Mouse (Mus musculus) hematopoietic multipotent progenitor cell, adult 10-12 weeks (in vitro differentiated cells): ENCODE measurements around the gene Tgoln1. TPM values are rescaled to one million over a fixed set of nuclear protein-coding genes. Genes with fewer than 3 reads are reported as not detected.

Experiments
- polyA plus RNA-seq: library from polyadenylated mRNA; stranded (reverse); fragments of >175 nt; gene quantifications from 2 replicates; pipeline ENCODE4 v1.2.3, GENCODE M21; 2012; ENCODE audit warnings: low replicate concordance

Gene Tgoln1
- polyA plus RNA-seq = 4.2 and 11.9 TPM in 2 replicates

DNA sequence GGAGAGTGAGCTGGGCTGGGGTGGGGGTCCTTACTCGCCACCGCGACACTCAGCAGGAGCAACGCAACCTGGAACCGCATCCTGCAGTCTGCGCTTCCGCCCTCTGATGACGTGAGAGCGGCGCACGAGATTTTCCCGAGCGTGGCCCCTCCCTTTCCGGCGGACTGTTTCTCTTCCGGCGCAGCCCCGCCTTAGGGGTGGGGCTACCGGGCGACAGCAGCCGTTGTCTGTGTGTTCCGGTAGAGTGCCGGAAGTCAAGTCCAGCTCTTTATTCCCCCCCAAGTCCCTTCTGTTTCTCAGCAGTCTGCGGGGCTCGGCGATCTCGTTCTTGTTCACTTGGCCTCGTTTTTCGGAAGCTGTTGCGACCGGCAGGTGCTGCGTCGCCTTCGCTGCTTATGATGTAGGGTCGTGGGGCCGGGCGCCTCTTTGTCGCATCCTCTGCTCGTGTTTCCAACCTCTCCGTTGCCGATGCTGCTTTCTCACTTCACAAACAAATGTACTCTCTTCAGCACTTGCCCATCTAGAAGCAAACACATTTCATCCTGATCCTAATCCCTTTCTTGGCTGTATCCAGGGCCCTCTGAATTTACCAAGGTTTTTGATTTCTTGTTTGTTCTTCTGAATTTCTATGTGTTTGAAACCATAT is at the start of gene Tgoln1:
Gene Tgoln1 (minus strand): TSS at position 358 of the 646 bp plus-strand sequence.

GRCm38 (mm10) chr6:72597956-72598753 is 18.6 kb downstream of the Tgoln1 start, which contains the start of the genes Elmod3 and Retsat:
TSS of gene Elmod3 (minus strand) at chr6:72598413.
TSS of gene Retsat (plus strand) at chr6:72598475.

Other genes with a start within 250 kb of the Tgoln1 start
- 18.2 and 26.9 TPM in 2 replicates for gene Vamp5, start 236.5 kb downstream of the Tgoln1 start, polyA plus RNA-seq
- 15.4 and 75.0 TPM in 2 replicates for gene Vamp8, start 226.3 kb downstream of the Tgoln1 start, polyA plus RNA-seq
- gene Ggcx, start 202.7 kb downstream of the Tgoln1 start, polyA plus RNA-seq = 9.0 and 9.6 TPM in 2 replicates
- gene Mat2a, start 177.4 kb downstream of the Tgoln1 start, polyA plus RNA-seq = 16.0 and 28.7 TPM in 2 replicates
- gene Sh2d6, start 95.3 kb downstream of the Tgoln1 start, polyA plus RNA-seq = 0.25 and 0.67 TPM in 2 replicates
- gene Capg, start 72.6 kb downstream of the Tgoln1 start, polyA plus RNA-seq = 264 and 513 TPM in 2 replicates
- 25.1 and 32.3 TPM in 2 replicates for gene Elmod3, start 18.6 kb downstream of the Tgoln1 start, polyA plus RNA-seq
- 2.4 and 7.5 TPM in 2 replicates for gene Retsat, start 18.5 kb downstream of the Tgoln1 start, polyA plus RNA-seq
- gene Tcf7l1, start 172.3 kb upstream of the Tgoln1 start, polyA plus RNA-seq = 0.98 and 1.4 TPM in 2 replicates